Mouse (Mus musculus) heart, postnatal 14 days (tissue): ENCODE measurements around the gene Osbp. TPM values are rescaled to one million over a fixed set of nuclear protein-coding genes. Genes with fewer than 3 reads are reported as not detected.
"Not testable (repeated sequence)": the region's sequence is repeated elsewhere in the genome, so short reads cannot be mapped to it uniquely, and the experiment has no call there.

Experiments
- DNase-seq, 2 experiments: peaks; one replicate each; pipeline ENCODE4 v3.0.0; 2021 to 2022
- intact Hi-C: fragments of 180-260 bp; cut with DNase I; formaldehyde crosslinking; loops from one replicate; pipeline ENCODE4 v1.15.1; 2025
- total RNA-seq, 2 experiments: library from RNA; stranded (reverse); gene quantifications; 2 replicates each; pipeline ENCODE4 v1.2.3; 2021

Gene Osbp
- total RNA-seq, 2 experiments from 2014 or later = 81.3 to 85.1 TPM

DNA sequence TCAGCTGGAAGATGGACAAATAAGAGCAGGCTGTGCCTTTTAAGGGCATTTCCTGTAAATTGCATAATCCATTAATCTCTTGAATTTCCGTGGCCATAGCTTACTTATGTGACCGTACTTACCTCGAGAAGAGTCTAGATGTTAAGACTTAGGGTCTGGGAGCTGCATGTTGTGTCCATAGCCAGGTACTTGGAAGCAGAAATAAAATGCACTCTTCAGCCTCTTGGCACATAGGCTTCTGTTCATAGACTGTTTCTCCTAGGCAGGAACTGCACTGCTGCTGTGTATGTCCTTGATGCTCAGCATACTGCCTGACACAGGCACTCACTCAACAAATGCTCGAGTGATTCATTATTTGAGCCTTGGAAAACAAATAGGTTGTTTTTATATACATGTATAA is 14.7 kb downstream of the Osbp start:
- intact Hi-C loops = no loop called here
- no peak for DNase-seq

DNA sequence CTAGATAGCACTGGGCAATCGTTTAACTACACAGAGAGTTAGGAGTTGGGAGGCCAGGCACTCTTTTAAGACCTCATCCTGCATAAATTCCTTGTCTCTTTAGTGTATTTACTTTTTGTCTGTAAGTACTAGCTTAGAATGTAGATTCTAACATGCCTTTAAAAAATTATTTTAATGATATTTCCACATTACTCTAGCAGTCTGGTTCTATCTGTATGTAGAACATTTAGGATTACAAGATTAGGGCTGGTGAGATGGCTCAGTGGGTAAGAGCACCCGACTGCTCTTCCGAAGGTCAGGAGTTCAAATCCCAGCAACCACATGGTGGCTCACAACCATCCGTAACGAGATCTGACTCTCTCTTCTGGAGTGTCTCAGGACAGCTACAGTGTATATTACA is 18.9 kb downstream of the Osbp start:
- intact Hi-C loops, DNase-seq: not testable (repeated sequence)

DNA sequence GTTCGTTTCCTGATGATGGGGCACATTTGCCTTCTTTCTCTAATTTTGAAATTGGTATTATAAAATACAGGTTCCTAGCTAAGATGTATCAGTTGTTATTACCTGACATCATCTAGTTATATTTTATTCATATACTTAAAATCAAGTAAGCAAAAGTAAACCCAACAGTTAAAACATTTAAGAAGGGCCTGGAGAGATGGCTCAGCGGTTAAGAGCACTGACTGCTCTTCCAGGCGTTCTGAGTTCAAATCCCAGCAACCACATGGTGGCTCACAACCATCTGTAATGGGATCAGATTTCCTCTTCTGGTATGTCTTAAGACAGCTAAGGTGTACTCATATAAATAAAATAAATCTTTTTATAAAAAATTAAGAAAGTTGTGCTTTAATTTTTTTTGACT is 22.1 kb downstream of the Osbp start:
- DNase-seq = no peak
- intact Hi-C loops = no loop called here

DNA sequence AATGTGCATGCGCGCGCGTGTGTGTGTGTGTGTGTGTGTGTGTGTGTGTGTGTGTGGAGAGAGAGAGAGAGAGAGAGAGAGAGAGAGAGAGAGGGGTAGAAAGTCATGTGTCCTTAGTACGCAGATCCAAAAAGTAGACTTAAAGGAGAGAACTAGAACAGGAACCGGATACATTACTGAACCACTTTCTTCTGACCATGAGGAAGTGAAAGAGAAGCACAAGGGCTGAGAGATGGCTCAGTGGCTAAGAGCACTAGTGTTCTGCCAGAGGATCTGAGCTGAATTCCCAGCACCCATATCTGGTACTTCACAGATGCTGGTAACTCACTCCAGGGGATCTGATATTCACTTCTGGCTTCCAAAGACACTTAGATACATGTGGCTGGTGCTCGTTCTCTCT is 23.6 kb downstream of the Osbp start:
- no peak for DNase-seq
- intact Hi-C loops = no loop called here

DNA sequence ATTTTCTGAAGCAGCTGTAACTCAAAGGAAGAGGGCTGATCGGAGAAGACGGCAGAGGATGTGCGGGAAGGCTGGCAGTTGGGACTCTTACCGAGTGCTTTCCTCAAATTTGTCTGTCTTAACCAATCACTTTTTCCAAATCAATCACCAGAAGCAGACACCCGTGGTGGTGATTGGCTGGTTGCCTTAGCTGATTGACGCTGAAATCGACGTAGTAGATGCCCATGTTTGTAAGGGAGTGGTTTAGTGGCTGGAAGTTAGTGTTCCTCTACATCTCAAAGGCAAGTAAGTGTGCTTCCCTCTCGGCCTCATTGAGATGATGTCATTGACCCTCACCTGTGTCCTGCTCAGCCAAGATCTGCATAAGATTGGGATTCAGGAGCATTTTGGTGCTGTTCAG is 26.3 kb downstream of the Osbp start:
- intact Hi-C loops = loop anchor here (5.0 kb wide), 1 partner anchor 60 kb away; no protein-coding TSS in a partner anchor
- no peak for DNase-seq

DNA sequence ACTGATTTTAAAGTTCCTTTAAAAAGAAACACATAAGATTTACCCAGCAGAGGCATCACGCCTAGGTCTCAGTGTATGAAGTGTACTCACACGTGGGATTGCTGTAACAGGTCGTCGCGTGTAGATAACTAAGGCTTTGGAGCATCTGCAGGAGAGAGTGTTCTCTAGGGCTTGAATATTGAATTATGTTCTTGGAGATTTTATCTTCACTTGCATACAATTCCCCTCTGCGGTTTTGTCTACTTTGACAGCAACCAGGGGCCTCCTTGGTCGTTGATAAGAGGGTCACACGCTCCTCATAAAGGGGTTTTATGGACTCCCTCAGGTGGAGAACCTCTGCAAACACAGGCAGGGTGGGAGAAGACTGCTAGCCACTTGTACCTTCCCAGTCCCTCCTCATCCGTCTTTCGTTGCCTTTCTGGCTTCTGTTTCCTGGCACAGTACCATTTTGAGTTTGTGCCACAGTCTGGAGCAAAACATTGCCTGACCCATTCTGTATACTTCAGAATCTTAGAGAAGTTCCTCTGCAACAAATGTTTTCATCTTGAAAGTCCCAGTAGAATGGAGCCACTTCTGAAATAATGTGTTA is 26.8 kb downstream of the Osbp start:
- intact Hi-C loops = loop anchor here (5.0 kb wide), 1 partner anchor 60 kb away; no protein-coding TSS in a partner anchor
- DNase-seq = no peak

DNA sequence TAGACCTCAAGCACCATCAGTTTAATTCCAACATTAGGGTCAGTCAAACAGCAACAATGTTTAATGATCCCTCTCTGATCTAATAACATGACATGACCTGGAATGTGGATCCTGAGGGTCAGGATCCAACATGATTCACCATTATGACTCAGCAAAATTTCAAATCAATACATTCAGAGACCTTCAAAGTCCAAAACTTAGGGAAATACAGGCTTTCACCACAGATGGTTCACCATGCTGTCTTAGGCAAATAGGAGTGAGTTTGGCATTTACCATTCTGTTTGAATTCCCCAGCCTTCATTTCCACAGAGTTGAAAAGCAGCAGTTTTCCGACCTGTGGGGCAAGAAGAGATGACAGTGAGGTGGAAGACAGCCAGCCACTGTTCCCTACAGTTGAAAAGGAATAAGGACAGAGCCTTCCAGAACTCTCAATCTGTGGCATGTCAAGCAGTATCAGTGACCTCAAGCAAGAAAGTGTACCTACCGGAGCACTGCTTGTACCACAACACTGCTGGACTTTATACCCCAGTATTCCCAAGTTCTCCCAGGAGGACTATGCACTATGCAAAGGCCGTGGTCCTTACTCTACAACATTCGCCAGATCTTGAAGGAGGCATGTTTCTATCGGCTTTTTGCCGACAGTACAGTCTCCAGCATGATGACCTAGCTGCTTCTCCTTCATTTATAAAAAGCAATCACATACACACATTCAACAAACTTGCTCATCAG is 29.1 kb downstream of the Osbp start:
- intact Hi-C loops = loop anchor here (5.0 kb wide), 1 partner anchor 63 kb away; no protein-coding TSS in a partner anchor
- no peak for DNase-seq

DNA sequence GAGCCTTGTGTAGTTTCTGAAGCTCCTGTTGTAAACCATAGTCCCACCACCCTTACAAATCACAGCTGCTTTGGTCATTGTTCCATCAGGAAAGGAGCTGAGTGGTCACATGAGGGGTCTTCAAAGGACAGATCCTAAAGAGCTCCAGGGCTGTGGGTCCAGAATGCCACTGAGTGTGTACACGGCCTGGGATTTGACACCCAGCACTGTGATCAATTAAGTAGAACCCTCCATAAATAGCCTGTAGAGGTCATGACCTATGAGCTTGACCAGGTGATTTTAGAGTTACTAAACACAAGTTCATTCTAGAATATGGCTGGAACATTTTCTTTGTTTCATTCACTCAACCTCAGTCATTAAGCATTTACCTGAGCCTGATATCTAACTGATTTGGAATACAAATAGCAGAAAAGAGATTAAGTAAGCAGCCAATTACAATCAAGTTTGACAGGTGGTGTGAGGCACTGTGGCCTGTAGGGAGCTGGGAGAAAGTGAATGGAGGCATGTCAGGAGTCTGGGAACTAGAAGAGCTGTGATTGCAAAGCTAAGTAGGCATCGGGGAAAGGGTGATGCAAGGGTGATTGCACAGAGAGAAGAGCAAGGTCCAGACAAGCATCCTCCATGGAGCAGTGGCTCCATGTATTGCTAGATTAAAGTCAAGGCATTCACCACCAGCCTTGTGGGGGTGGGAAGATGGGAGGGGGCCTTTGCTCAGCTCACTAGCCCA is 30.1 kb downstream of the Osbp start:
- no peak for DNase-seq
- intact Hi-C loops = no loop called here

DNA sequence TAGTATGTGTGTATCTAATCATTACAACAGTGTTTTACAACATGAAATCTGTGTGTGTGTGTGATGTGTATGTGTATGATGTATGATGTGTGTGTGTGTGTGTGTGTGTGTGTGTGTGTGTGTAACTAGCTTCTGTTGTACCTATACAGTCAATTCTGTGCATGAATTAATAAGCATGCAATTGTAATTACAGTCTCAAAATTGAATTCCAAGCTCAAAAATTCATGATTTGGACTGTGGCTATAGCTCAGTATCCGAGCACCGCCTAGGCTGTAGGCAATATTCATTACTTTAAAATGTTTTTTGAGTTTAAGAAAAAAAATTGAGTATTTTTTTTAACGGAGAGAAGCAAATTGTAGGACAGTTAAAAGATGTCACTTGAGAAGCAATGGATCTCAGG is 35.9 kb downstream of the Osbp start:
- DNase-seq = no peak
- intact Hi-C loops = no loop called here

DNA sequence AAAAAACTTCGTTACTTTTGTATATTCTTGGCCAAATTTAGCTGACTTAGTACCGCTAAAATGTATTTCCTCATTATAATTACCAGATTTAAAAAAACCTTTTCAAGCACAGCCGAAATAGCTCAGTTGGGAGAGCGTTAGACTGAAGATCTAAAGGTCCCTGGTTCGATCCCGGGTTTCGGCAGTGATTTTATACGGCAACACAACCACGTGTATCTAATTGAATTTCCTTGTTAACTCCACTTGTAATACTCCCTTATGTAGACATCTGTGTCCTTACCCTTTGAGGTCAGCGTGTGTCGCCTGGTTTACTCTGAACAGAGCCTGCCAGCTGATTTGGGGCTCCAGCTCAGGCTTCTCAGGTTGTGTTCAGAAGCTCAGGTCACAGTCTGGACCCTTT is 36.4 kb downstream of the Osbp start:
- intact Hi-C loops = no loop called here
- DNase-seq = peak; percentile 38 to 60

DNA sequence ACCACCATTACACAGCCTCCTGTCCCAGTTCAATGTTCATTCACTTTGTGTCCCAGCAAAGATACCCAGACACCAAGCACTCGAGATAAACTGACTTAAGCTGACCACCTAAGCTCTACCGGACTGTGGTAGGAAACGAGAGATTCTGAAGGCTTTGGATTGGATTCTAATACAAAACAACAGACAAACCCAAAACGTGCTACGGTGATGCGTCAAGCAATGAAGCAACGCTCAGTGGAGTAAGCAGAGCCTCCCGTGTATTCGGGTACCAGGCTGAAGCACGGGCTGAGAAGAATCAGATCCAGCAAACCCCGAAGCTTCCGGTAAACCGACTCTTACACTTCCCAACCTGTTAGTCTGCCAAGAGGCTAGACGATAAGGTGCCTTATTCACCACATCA is 37.0 kb downstream of the Osbp start:
- intact Hi-C loops = no loop called here
- DNase-seq = no peak

DNA sequence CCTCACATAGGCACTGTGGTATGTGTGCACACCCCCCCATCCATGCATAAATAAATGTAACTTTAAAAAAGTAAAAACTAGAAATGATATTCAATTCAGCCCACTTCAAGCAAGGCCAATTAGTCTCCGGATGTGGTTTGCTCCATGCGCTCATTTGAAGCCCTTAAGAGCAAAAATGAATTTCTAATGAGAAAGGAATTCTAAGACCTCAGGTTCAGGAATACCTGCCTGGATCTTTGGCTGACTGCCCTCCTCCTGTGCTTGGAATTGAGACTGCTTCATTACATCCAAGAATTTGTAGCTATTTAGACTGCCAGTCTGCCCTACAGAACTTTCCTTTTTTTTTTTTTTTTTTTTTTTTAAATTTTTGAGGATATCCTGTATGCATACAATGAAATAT is 37.8 kb downstream of the Osbp start:
- intact Hi-C loops = no loop called here
- DNase-seq = no peak

DNA sequence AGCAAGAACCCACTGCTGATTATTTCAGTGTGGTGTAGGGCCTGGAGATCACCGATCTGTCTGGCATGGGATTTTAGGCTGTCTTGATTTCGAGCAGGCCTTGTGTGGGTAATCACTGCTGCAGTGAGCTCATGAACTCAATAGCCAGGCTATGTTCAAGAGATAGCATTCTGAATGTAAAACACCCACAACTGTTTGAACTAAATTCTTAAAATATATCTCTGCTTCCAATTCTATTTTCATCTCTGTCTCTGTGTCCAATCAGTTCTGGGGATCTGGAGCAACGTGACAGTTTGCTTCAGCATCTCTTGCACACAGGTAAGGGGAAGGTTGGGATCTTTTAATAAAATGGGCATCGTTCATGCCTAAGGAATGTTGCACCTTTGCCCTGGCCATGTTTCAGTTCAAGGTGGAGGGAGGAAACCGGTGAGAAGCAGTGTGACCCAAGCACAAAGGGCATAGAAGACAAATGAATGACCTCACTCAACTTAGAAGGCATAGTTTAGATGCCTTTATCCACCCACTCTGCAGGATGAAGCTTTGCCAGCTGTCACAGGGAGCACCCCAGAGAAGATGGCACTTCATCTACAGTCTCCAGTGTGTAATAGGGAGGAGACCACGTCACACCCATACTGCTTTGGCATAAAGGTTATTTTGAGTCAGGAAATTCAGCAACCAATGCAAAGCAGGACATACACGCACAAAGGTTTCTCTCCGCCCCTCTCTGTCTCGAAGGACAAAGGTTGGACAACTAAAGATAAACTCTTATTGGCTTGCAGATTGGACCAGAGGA is 38.7 kb downstream of the Osbp start:
- no peak for DNase-seq
- intact Hi-C loops = loop anchor here (5.0 kb wide), 2 partner anchors 92 to 187 kb away; partner anchors contain the start of genes Patl1 and Stx3

DNA sequence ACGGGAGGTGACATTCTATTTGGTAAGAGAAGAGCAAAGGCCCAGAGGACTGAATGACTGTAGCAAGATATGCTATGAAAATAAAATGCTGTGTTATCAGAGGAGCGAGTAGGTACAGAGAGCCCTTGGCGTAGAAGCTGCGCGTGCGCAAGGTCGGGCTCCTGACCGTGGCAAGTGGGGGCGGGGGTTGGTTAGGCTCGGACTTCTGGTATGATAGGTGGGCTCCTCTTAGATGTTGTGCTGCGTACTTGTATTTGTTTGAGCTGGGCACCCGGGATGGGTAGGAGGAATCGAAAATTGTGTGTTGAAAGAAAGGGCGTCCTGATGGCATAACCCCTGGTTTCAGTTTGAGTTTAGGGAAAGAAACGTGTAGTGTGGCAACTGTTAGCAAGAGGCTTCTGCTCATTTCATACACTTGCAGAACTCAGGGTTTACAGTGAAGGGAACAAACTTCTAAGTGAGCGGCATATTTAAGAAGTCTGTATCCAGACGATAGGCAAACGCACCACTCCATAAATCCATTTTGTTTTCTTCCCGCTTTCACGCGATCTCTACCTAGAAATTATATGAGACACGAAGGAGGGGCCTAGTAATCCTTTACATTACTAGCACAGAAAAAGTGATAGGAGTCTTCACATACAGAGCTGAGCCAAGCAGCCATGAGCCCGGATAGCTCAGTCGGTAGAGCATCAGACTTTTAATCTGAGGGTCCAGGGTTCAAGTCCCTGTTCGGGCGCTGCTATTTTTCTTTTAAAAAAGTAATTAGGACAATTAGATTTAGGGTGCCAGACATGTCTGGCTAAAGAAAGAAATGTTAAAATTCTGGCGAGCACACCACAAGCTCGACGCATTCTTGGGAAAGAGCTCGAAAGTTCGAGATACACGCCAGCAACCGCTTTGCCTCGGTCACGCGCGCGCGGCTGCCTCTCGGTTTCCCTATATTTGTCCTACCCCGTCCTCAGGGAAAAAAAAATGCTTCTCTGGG is 39.9 kb downstream of the Osbp start:
- intact Hi-C loops = loop anchor here (5.0 kb wide), 2 partner anchors 93 to 188 kb away; partner anchors contain the start of genes Patl1 and Stx3
- peak; percentile 82 to 86 for DNase-seq

DNA sequence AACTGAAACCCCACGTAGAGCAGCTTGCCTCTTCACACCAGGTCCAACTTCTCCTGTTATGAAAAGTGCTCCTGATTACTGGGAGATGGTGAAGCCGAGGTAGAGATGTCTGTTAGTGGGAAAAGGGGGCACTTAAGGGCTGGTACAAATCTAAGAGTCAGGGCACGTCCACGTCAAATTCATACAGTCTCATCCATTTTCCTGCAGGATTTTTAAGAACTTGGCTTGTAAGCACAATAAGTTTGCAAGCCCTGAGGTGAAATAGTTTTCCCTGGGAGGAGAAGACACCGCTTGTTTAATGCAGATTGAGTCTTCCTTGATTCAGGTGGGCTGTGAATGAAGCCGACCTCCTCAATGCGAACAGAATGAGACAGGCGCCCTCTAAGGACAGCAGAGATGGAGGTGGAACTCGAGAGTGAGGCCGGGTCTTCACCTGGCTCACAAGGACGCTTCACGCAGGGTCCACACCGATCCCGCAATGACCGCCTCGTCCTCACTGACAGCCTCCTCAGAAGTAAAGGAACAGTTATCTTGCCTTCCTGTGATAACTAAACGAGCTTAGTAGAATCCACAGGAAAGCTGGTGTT is 40.7 kb downstream of the Osbp start:
- intact Hi-C loops = loop anchor here (5.0 kb wide), 2 partner anchors 94 to 189 kb away; partner anchors contain the start of genes Patl1 and Stx3
- DNase-seq = no peak

DNA sequence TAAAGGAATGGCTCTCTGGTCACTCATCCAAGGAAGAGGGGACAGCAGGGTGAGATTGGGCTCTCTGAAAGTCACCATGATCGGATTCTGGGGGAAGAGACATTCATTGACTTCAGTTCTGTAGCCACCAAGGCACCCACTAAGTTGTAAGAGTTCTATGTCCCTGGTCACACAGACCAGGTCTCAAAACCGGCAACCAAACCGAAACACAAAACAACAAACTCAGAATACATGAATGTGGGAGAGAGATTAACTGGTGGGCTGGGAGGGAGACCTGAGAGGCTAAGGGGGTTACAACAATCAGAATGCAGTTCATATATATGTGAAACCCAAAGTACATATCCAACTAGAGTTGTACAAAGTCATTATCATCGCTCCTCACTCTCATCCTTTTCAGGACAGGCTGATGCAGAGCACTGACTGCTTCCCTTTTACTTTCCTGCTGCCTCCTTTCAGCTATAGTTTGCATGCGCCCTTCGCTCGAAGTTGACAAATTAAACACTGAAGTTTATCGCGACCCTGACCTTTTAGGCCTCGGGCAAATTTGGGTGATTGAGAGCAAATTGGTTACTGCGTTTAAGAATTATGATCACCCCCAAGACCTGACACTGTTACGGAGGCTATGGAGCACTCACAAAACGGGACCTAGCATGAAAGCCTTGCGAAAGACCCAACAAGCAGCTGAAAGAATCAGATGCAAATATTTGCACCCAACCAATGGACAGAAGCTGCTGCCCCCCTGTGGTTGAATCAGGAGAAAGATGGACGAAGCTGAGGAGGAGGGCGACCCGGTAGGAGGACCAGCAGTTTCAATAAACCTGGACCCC is 41.6 kb downstream of the Osbp start:
- DNase-seq = peak; percentile 44 to 59
- intact Hi-C loops = loop anchor here (5.0 kb wide), 2 partner anchors 95 to 190 kb away; partner anchors contain the start of genes Patl1 and Stx3

DNA sequence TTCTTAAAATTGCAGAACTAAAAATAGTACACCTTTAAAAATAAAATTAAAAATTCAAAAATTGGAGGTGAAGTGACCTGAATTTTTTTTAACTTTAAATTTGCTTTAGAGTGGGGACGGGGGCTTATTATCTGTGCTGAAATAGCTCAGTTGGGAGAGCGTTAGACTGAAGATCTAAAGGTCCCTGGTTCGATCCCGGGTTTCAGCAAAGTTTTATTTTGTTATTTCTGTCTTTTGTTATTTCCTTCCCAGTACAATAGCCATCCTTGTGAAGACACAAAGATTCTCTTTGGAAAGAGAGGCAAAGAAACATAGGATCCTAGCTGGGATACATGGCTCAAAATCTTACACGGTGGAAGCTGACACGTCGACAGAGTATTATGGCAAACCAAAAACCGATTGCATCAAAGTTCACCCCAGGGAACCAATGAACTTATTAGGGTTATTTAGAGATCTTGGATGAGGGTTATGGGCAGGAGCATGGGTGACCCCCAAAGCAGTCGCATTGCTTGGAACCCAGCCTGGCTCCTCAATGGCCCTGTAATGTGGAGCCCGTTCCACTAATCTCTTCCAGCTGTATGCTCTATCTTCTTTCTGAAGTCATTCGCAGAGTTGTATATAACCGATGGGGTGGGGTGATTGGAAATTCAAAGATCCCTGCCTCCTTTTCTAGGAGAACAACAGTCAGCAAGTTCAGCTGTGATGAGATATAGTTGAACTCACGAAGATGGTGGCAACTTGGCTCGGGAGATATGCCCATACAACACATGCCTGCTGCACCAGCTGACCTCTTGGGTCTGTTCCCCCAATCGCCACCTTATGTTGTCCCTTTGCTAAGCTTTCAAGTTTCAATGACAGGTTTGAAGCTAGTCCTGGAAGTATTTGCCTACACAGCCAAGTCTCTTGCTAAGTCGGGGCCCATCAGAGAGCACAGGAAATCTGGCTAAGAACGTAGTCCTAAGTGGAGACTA is 43.0 kb downstream of the Osbp start:
- intact Hi-C loops = loop anchor here (2.0 to 5.0 kb wide), 4 partner anchors 42 to 230 kb away; partner anchors contain the start of genes Patl1 and Stx3
- DNase-seq = no peak
